Mouse (Mus musculus): ENCODE measurements around the gene Sult2b1.

Sult2b1 gene

GRCm38 (mm10) chr7:45700301-45701015 is 84.0 kb downstream of the Sult2b1 start:
- DNase-seq (ENCODE audit: extremely low read depth, low read depth, low spot score) = no peak

DNA sequence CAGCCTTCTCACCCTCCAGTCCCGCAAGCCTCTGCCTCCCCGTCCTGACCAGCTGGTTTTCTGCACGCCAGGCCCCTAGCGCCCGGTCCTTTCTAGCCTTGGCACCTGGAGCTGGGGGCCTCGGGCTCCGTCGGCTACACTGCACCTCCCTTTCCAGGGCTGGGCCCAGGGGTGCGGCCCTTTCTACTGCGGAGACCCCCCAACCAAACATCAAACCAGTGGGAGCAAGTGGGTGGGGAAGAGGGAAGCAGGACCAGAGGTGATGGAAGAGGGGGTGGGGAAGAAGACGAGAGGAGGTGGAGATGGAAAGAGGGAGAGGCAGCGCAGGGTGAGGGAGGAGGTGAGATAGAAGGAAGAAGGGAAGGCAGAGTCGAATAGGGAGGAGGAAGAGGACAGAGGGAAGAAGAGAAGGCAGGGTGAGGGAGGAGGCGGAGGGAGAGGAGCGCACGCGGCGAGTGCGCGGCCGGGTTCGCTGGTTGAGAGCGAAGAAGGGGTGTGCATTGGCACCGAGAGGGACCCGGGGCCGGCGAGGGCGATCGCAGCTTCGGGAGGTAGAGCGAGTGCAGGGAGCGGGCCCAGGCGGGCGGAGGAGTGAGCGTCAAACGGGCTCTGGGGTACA is 84.8 kb downstream of the Sult2b1 start, which contains the start of gene Car11:
TSS of gene Car11 (plus strand) at position 321 of the 619 bp plus-strand sequence.
- DNase-seq (ENCODE audit: extremely low read depth, low read depth, low spot score) = no peak

DNA sequence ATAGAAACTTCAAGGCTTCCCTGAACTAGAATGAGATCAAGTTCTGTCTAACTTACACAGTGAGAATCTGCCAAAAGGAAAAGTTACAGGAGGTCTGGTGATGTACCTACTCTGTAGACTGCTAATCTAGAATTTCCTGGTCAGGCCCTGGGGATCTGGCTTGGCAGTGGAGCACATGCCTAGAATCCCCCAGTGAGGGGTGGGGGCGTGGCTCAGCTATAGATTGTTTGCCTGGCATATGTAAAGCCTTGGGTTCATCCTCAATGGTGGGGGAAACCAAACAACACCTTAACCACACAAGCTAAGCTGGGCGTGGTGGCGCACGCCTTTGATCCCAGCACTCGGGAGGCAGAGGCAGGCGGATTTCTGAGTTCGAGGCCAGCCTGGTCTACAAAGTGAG is 86.6 kb downstream of the Sult2b1 start:
- DNase-seq (ENCODE audit: extremely low read depth, low read depth, low spot score) = no peak

GRCm38 (mm10) chr7:45695098-45695497 is 89.4 kb downstream of the Sult2b1 start:
- no peak for DNase-seq (ENCODE audit: extremely low read depth, low read depth, low spot score)

DNA sequence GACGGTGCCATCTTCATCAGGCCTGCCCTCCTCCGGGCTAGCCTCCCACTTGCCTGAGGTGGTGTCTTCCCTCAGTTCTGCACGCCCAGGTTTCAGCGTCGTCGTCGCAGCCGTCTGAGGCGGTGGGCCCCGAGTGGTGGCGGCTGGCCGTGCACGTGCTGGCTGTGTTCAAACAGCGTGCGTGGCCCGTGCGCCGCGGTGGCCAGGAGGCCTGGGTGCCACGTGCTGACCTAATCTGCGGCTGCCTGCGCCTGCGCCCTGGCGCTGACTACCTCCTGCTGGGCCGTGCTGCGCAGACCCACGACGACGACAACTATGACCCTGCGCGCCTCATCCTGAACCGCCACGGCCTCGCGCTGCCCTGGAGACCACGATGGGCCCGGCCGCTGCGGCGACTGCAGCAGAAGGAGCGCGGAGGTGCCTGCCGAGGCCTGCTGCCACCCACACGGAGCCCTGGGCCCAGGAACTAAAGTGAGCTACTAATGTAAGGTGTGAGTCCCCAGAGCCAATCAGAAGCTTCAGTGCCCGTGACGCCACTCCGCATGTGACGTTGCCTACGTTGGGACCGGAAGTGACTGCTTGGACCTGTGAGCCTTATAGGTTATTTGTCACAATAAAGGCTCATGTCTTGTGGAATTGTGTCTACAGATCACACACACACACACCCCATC is 90.4 kb downstream of the Sult2b1 start, which contains the start of gene Sec1:
TSS of gene Sec1 (minus strand) at position 482 of the 671 bp plus-strand sequence.
- DNase-seq (ENCODE audit: extremely low read depth, low read depth, low spot score) = no peak

DNA sequence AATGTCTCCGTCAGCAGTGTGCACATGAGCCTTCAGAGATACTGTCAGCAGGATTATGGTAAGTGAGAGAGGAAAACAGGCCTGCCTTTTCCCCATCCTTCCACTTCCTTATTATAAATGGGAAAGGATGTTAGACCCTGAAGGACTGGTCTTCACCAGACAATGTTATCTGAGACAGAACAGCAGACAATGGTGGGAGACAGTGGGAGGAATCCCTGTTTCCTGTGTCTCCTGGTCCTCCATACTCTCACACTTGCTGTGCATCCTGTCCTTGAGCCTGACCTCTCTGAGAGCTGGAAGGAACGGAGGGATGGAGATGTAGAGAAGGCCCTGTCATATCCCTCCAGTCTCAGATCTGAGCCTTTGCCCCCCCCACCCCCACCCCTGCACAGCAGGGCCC is 92.1 kb downstream of the Sult2b1 start:
- DNase-seq (ENCODE audit: extremely low read depth, low read depth, low spot score) = no peak

DNA sequence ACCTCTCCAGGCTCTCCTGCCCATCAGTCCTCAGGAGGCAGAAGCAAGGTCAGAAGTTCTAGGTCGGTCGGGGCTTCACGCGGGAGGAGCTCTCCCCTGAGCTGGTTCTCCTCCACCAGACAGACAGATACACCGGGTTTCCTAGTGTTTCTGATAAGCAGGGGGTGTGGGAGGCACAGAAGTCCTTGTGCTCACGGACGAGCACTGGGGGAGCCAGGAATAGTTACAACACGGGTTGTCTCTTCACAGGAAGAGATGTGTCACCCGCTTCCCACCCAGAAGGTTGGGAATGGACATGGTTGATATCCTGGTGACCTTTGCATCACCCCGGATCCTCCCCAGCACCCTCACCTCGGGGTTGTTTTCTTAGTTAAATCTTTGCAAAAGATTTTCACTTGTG is 94.7 kb downstream of the Sult2b1 start:
- DNase-seq (ENCODE audit: extremely low read depth, low read depth, low spot score) = no peak

DNA sequence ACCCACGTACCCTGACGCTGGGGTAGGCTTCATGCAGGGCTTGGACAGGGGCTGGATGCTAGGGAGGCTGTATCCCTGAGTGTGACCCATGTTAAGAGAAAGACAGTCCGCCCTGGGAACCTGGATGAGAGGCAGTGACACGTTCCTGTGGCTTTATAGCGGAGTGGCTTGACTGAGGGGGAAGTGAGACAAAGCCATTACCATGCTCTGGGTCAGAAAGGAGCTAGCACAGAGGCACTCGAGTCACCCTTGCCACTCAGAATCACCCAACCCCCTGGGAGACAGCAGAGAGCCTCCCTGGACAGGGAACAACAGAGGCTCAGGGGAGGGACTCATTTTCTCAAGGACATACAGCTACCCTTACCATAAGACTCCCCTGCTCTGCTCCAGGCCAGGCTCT is 95.4 kb downstream of the Sult2b1 start:
- DNase-seq (ENCODE audit: extremely low read depth, low read depth, low spot score) = no peak

DNA sequence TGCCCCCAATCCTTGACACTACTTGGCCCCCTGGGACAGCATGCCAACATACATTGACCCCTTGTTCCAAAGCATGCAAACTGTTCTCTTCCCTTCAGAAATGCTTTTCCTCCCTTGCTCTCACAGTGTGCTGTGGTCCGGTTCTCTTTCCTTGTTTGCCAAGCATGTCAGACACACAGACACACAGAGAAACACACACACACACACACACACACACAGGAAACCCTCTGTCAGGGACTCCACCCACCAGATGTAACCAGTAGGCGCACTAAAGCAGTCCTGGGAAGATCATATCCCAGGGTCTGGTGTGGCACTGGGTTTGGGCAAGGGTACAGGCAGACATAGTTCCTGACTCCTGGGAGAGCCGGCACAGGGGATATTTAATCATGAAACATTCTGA is 97.6 kb downstream of the Sult2b1 start:
- DNase-seq (ENCODE audit: extremely low read depth, low read depth, low spot score) = no peak

DNA sequence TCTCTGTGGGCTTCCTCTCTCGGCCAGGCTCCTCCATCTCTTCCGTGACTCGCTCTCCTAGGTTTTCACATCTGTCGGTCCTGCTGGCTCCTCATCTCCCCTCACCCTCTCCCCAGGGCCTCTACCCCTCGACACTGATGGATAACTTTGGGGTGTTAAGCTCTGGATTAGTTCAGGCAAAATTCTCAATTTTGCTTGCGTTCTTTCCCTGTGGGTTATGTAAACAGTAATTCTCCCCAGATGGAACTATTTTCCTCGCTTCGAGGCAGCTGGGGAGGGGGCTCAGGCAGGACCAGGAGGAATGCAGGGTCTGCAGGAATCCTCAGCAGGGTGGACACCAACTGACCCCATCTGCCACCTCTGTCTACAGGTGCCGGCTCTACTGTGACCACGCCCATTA is 98.7 kb downstream of the Sult2b1 start:
- DNase-seq (ENCODE audit: extremely low read depth, low read depth, low spot score) = no peak

DNA sequence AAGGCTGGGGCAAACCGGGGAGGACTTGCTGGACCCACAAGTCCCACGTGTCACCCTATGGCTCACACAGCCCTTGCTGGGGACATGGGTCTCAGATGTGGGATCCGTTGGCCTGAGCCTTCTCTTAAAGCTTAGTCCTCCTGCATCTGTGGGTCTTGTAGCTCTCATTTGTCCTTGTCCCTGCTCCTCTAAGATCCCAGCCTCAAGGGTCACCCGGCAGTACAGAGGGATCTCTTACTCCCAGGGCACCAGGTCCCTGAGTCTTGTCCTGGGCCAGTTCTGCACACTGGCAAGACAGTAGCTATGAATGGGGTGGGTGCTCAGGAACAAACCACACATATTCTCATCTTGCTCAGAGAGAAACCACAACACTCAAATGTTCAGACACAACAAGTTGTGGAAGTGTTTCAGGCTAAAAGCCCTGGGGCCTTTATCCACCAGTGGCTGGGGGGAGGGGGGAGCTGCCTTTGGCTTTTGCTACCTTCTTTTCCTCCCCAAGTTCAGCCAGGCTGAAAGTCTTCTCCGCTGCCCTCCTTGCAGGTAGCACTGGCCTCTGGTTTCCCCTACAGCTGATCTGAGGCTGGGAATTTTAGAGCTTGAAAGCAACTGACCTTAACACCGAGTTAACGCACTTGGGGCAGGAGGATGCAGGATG is 100.9 kb downstream of the Sult2b1 start, which contains the start of gene Ntn5:
TSS of gene Ntn5 (plus strand) at position 627 of the 655 bp plus-strand sequence.
- no peak for DNase-seq (ENCODE audit: extremely low read depth, low read depth, low spot score)

DNA sequence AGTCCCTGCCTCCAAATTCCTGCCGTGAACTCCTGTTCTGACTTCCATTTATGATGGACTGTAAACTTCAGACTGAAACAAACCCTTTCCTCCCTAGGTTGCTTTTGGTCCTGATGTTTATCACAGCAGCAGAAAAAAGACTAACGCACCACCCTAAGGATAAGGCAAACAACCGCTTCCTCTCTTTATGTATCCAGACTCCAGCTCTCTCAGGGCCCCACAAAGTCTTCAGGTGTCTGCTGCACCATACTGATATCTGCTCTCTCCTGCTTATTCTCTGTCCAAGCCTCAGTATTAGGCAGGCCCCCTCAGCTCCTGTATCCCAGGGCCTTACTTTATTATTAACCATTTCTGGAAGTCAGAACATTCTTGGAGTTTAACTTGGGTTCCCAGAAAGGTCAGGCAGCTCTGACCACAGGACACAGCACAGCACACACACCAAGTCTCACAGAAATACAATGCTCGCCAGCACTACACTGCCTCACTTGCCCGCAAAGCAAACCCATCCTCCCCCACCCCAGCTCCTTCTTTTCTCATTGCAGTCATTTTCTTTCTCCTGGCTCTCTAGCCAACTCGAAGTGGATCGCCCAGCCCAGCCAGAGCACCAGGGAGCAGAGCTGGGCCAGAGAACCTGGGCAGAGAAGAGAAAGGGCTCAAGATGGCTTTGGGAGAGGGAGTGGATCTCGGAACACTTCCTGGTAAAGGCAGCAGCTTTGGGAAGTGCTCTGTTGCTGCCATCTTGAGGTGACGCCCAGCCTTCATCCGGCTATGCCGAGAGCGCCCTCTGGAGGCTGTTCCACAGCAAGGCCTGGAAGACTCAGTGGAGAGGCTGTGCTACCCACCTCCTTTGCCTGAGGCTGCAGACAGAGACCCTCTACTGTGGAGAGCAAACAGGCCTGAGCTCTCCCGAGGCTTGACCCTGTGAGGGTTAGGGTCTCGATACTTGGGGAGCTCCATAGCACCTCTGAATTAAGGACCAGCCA is 102.0 kb downstream of the Sult2b1 start:
- DNase-seq (ENCODE audit: extremely low read depth, low read depth, low spot score) = no peak

- DNase-seq (ENCODE audit: extremely low read depth, low read depth, low spot score) = no peak
These were observed 103.3 kb downstream of the Sult2b1 start for GRCm38 (mm10) chr7:45681046-45681736.
